Mouse (Mus musculus) NIH3T3 (cell line): ENCODE results near the gene Wnt5b.

Experiments
- DNase-seq: peaks from one replicate; pipeline ENCODE4 v3.0.0-alpha.2; 2012; ENCODE audit warnings: low read depth

The Wnt5b gene

GRCm38 (mm10) chr6:119450965-119451943, 92.9 kb downstream of the Wnt5b start:
- DNase-seq, result peak; percentile 27

GRCm38 (mm10) chr6:119449060-119449499, 95.1 kb downstream of the Wnt5b start:
- peak; percentile 39 for DNase-seq

- no peak for DNase-seq
These were observed 95.7 kb downstream of the Wnt5b start for GRCm38 (mm10) chr6:119448321-119449059.

GRCm38 (mm10) chr6:119445671-119446607, 98.2 kb downstream of the Wnt5b start:
- peak; percentile 56 for DNase-seq

GRCm38 (mm10) chr6:119443742-119444645, 100.2 kb downstream of the Wnt5b start:
- peak; percentile 92 for DNase-seq

- peak; percentile 23 for DNase-seq
These were observed 101.4 kb downstream of the Wnt5b start for GRCm38 (mm10) chr6:119442729-119443128.

- DNase-seq, result no peak
These were observed 106.0 kb downstream of the Wnt5b start for GRCm38 (mm10) chr6:119437894-119438761.

- no peak for DNase-seq
These were observed 109.8 kb downstream of the Wnt5b start for GRCm38 (mm10) chr6:119434394-119434793.

GRCm38 (mm10) chr6:119431751-119432324, 112.3 kb downstream of the Wnt5b start:
- peak; percentile 22 for DNase-seq

GRCm38 (mm10) chr6:119430508-119430907, 113.6 kb downstream of the Wnt5b start:
- DNase-seq, result peak; percentile 92

- no peak for DNase-seq
These were observed 114.8 kb downstream of the Wnt5b start for GRCm38 (mm10) chr6:119429311-119429710.

GRCm38 (mm10) chr6:119428611-119429010, 115.5 kb downstream of the Wnt5b start:
- DNase-seq, result peak; percentile 31

GRCm38 (mm10) chr6:119421001-119421400, 123.1 kb downstream of the Wnt5b start:
- DNase-seq, result no peak

- DNase-seq, result no peak
These were observed 123.8 kb downstream of the Wnt5b start for GRCm38 (mm10) chr6:119420357-119420756.

GRCm38 (mm10) chr6:119419412-119419811, 124.7 kb downstream of the Wnt5b start:
- DNase-seq, result no peak

- DNase-seq, result no peak
These were observed 125.5 kb downstream of the Wnt5b start for GRCm38 (mm10) chr6:119418392-119419251.

- no peak for DNase-seq
These were observed 126.3 kb downstream of the Wnt5b start for GRCm38 (mm10) chr6:119417821-119418220.

GRCm38 (mm10) chr6:119417354-119417753, 126.8 kb downstream of the Wnt5b start, which contains the start of gene Adipor2:
Gene Adipor2 (minus strand): TSS chr6:119417704.
- no peak for DNase-seq
